In the genomic region with DNA sequence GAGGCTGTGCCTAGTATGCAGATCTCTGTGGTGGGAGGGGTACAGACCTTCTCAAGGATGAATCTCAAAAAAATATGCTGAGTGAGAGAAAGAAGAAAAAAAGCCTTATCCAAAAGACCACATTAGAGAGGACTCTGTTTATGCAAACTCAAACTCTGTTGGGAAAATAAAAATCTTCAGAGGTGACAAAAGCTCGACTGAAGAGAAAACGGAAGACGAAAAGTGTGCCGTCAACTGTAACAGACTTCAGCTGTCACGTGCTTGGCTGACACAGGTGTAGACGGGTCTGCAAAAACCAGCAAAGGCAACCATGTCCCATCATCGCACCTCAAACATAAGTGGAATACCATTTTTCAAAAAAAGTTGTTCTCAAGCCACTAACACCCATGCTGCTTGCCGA, we compare ENCODE assay signal across 8 mouse cellular contexts. TPM values are rescaled to one million over a fixed set of nuclear protein-coding genes. Genes with fewer than 3 reads are reported as not detected.
DNase-seq lines count a peak whose midpoint lies in the region; ATAC-seq and TF ChIP-seq lines count a peak whose summit lies in the region.

No protein-coding gene starts in this region.

- H3K9me3 ChIP-seq in embryonic facial prominence, embryonic 13.5 days, result no peaks in the 10 kb centered on the region
- H3K9me3 ChIP-seq in limb, embryonic 10.5 days (replicated peaks), result no peaks in the 10 kb centered on the region
- H3K9me3 ChIP-seq in stomach, embryonic 14.5 days (ENCODE audit: control insufficient read depth, low read depth, low read length), result no peaks in the 10 kb centered on the region

- ATAC-seq in embryonic facial prominence, embryonic 13.5 days (ENCODE audit: insufficient number of reproducible peaks, insufficient read depth, low FRiP score, low TSS enrichment, low read depth), result no peak
- ATAC-seq in stomach, embryonic 14.5 days (ENCODE audit: insufficient number of reproducible peaks, insufficient read depth, low FRiP score, low read depth), result no peak

- TF ChIP-seq CTCF in layer of hippocampus, adult 2 months (conservative IDR thresholded peaks at IDR 0.05), result no peak

- H3K27me3 ChIP-seq in embryonic facial prominence, embryonic 13.5 days, result no peaks in the 10 kb centered on the region
- H3K27me3 ChIP-seq in limb, embryonic 10.5 days (ENCODE audit: low read depth, poor library complexity, severe bottlenecking), result no peaks in the 10 kb centered on the region
- H3K27me3 ChIP-seq in stomach, embryonic 14.5 days (ENCODE audit: control insufficient read depth, insufficient read depth, low read length), result no peaks in the 10 kb centered on the region

- WGBS in embryonic facial prominence, embryonic 13.5 days, result 65% methylated on average over 8 of the region's 8 CpGs
- WGBS in limb, embryonic 10.5 days, result 80% methylated on average over 8 of the region's 8 CpGs
- 43% methylated on average over 8 of the region's 8 CpGs for WGBS in stomach, embryonic 14.5 days

- H3K4me2 ChIP-seq in embryonic facial prominence, embryonic 13.5 days, result peak overlapping the region; percentile 87
- peak overlapping the region; percentile 88 for H3K4me2 ChIP-seq in stomach, embryonic 14.5 days (replicated peaks; ENCODE audit: low read depth, low read length)

- no peak overlapping the region for H3K27ac ChIP-seq in layer of hippocampus, adult 2 months
- H3K27ac ChIP-seq in embryonic facial prominence, embryonic 13.5 days, result no peak overlapping the region
- no peak overlapping the region for H3K27ac ChIP-seq in limb, embryonic 10.5 days
- H3K27ac ChIP-seq in stomach, embryonic 14.5 days (ENCODE audit: low read length), result no peak overlapping the region

- peak overlapping the region; percentile 91 for H3K4me3 ChIP-seq in layer of hippocampus, adult 2 months
- H3K4me3 ChIP-seq in embryonic facial prominence, embryonic 13.5 days, result peak overlapping the region; percentile 99
- peak overlapping the region; percentile 99 for H3K4me3 ChIP-seq in limb, embryonic 10.5 days
- H3K4me3 ChIP-seq in stomach, embryonic 14.5 days (ENCODE audit: low read depth, low read length), result peak overlapping the region; percentile 96

- H3K36me3 ChIP-seq in embryonic facial prominence, embryonic 13.5 days, result no peaks in the 10 kb centered on the region
- H3K36me3 ChIP-seq in limb, embryonic 10.5 days, result peaks cover 8% of the 10 kb centered on the region; the same call in 1 of the 2 replicates
- H3K36me3 ChIP-seq in stomach, embryonic 14.5 days (ENCODE audit: control insufficient read depth, insufficient read depth, low read length), result no peaks in the 10 kb centered on the region; the same call in 1 of the 2 replicates

- DNase-seq in layer of hippocampus, adult 2 months (ENCODE audit: low spot score in 2 of 2), result no peak
- DNase-seq in layer of hippocampus, postnatal 14 days (ENCODE audit: low spot score in 2 of 2), result no peak
- DNase-seq in limb, embryonic 10.5 days (ENCODE audit: low spot score), result no peak
- no peak for DNase-seq in right cerebral cortex, adult 2 months (ENCODE audit: low spot score in 2 of 2)
- DNase-seq in frontal cortex, postnatal 36 days (ENCODE audit: low spot score in 2 of 2), result no peak
- DNase-seq in adrenal gland, postnatal 36 days, result no peak

- H3K9ac ChIP-seq in embryonic facial prominence, embryonic 13.5 days, result peak overlapping the region; percentile 99
- H3K9ac ChIP-seq in stomach, embryonic 14.5 days (replicated peaks; ENCODE audit: low read depth, low read length), result peak overlapping the region; percentile 96; the same call in 1 of the 2 replicates

- H3K4me1 ChIP-seq in embryonic facial prominence, embryonic 13.5 days, result peaks cover 34% of the 10 kb centered on the region
- H3K4me1 ChIP-seq in limb, embryonic 10.5 days, result peaks cover 23% of the 10 kb centered on the region
- peaks cover 18% of the 10 kb centered on the region; the same call in 1 of the 2 replicates for H3K4me1 ChIP-seq in stomach, embryonic 14.5 days (ENCODE audit: control insufficient read depth, insufficient read depth, low read length)

RNA-seq across cellular contexts. Expression of gene Ubqln1, which starts 1.7 kb away (rescaled TPM):
- total RNA-seq in layer of hippocampus, adult 2 months (2021), result 100 to 1,000 TPM; 139 to 143 TPM
- total RNA-seq in layer of hippocampus, postnatal 14 days (2021), result 100 to 1,000 TPM; 135 TPM
- 98.7 and 98.8 TPM in 2 replicates for polyA plus RNA-seq in embryonic facial prominence, embryonic 13.5 days (2015; fragmentation: Nextera tagmentation; extraction: Ambion mirVana)
- polyA plus RNA-seq in limb, embryonic 10.5 days (2016; fragmentation: Nextera tagmentation; extraction: Ambion mirVana), result 153 and 158 TPM in 2 replicates
- 76.2 and 78.4 TPM in 2 replicates for polyA plus RNA-seq in stomach, embryonic 14.5 days (2014; fragmentation: Nextera tagmentation; extraction: Ambion mirVana)
- total RNA-seq in adrenal gland, postnatal 36 days (2021), result 100 to 1,000 TPM; 123 to 141 TPM

RNA-seq across cellular contexts. Expression of gene Idnk, which starts 56.4 kb away (rescaled TPM):
- 10 to 100 TPM; 28.4 to 34.9 TPM for total RNA-seq in layer of hippocampus, adult 2 months (2021)
- 10 to 100 TPM; 27.5 to 27.7 TPM for total RNA-seq in layer of hippocampus, postnatal 14 days (2021)
- polyA plus RNA-seq in embryonic facial prominence, embryonic 13.5 days (2015; fragmentation: Nextera tagmentation; extraction: Ambion mirVana), result 43.8 and 46.3 TPM in 2 replicates
- 36.1 and 37.7 TPM in 2 replicates for polyA plus RNA-seq in limb, embryonic 10.5 days (2016; fragmentation: Nextera tagmentation; extraction: Ambion mirVana)
- polyA plus RNA-seq in stomach, embryonic 14.5 days (2014; fragmentation: Nextera tagmentation; extraction: Ambion mirVana), result 38.9 and 40.5 TPM in 2 replicates
- 10 to 100 TPM; 57.2 to 62.8 TPM for total RNA-seq in adrenal gland, postnatal 36 days (2021)
